Mouse (Mus musculus) liver, embryonic 14.5 days (tissue): ENCODE data around the gene Vav1.

Source experiments
- CTCF ChIP-seq: IDR thresholded peaks from 2 replicates; pipeline ENCODE4 v1.5.1; 2016; ENCODE audit warnings: antibody characterized with exemption, low read depth, control low read depth
- EP300 ChIP-seq: IDR thresholded peaks from 2 replicates; pipeline ENCODE4 v1.6.1; 2016; ENCODE audit warnings: antibody characterized with exemption, low read depth

DNA sequence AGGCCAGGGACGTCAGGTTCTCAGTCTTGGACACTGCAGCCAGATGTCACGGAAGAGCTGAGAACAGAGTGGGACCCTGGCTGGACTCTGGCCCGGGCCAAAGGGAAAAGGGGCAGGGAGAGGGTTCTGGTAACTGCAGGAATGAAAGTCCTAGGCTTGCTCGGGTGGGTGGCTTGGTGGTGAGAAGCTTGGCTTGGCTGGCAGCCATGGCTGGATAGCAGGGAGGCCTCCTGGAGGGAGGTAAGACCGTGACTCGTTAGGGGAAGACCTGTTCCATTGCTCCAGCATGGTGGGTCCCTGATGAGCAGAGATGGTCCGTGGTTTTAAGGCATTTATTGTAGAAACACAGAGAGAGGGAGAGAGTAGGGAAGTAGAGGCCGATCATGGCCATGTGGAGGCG, 7.6 kb upstream of the Vav1 start:
- no peak for TF ChIP-seq CTCF
- TF ChIP-seq EP300: no peak
